Mouse (Mus musculus) hindbrain, embryonic 12.5 days (tissue): Measurements from ENCODE around the gene Tldc1. TPM values are rescaled to one million over a fixed set of nuclear protein-coding genes. Genes with fewer than 3 reads are reported as not detected.

Experiments
- polyA plus RNA-seq: library from polyadenylated mRNA; unstranded; fragments of >200 nt; fragmentation: Nextera tagmentation; extraction: Ambion mirVana; gene quantifications from 2 replicates; pipeline ENCODE4 v1.2.1, GENCODE M21; 2016

The Tldc1 gene
- polyA plus RNA-seq, 1 experiment from 2014 or later: 12.2 TPM

Other genes starting within 250 kb of the Tldc1 start
- gene Mbtps1, start 219.7 kb downstream of the Tldc1 start, polyA plus RNA-seq: 103 and 110 TPM in 2 replicates
- 85.3 and 91.1 TPM in 2 replicates for gene Hsdl1, start 203.2 kb downstream of the Tldc1 start, polyA plus RNA-seq
- 0.61 TPM in 2 replicates for gene Dnaaf1, start 203.2 kb downstream of the Tldc1 start, polyA plus RNA-seq
- 13.2 and 14.9 TPM in 2 replicates for gene Taf1c, start 173.2 kb downstream of the Tldc1 start, polyA plus RNA-seq
- 0.18 TPM in 1 of 2 replicates, not detected in the other for gene Adad2, start 165.7 kb downstream of the Tldc1 start, polyA plus RNA-seq
- 0.22 TPM in 1 of 2 replicates, not detected in the other for gene Kcng4, start 142.7 kb downstream of the Tldc1 start, polyA plus RNA-seq
- 1.8 and 2.5 TPM in 2 replicates for gene Wfdc1, start 112.1 kb downstream of the Tldc1 start, polyA plus RNA-seq
- gene Atp2c2, start 78.4 kb downstream of the Tldc1 start, polyA plus RNA-seq: 0.77 and 0.88 TPM in 2 replicates
- 115 and 142 TPM in 2 replicates for gene Cotl1, start 62.1 kb upstream of the Tldc1 start, polyA plus RNA-seq
- 12.2 and 12.8 TPM in 2 replicates for gene Klhl36, start 83.8 kb upstream of the Tldc1 start, polyA plus RNA-seq
- 137 and 141 TPM in 2 replicates for gene Usp10, start 131.9 kb upstream of the Tldc1 start, polyA plus RNA-seq
- not detected in 2 replicates for gene Gm20388, start 132.4 kb upstream of the Tldc1 start, polyA plus RNA-seq
- 4.8 and 5.3 TPM in 2 replicates for gene Crispld2, start 214.0 kb upstream of the Tldc1 start, polyA plus RNA-seq